Mouse (Mus musculus): ENCODE results near the gene Cmtm4.

- TF ChIP-seq CTCF (IDR thresholded peaks at IDR 0.05; ENCODE audit: extremely low read depth, insufficient read depth, low read length) = no peak
- TF ChIP-seq POLR2A (IDR thresholded peaks at IDR 0.05; ENCODE audit: extremely low read depth, insufficient read depth, low read length) = no peak
Observed at GRCm38 (mm10) chr8:104336806-104337205, 58.8 kb downstream of the Cmtm4 start.
